Mouse (Mus musculus): ENCODE measurements around the gene Dnah8. TPM values are rescaled to one million over a fixed set of nuclear protein-coding genes. Genes with fewer than 3 reads are reported as not detected.

The Dnah8 gene
- total RNA-seq, 2 experiments from 2014 or later, result 0.02 to 0.19 TPM

- DNase-seq (ENCODE audit: low spot score), result no peak
Observed at GRCm38 (mm10) chr17:30877456-30877855, 253.3 kb downstream of the Dnah8 start.

DNA sequence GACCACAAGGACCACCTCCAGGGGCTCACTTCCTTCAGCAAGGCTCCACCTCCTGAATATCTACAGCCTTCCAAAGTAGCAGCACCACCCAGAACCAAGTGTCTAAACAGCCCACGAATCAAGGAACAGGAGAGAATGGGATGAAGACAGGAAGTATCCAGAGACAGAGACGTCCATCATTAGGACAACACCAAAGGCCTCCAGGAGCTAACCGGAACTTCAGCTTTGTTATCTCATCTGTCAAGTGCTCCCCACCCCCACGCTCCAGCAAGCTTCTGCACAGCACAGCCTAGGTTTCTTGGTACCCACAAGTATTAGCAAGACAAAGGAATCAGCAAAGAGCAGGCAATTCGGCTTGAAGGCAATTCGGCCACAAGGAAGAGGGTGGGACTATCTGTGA is 254.5 kb downstream of the Dnah8 start:
- no peak for DNase-seq (ENCODE audit: low spot score)

DNA sequence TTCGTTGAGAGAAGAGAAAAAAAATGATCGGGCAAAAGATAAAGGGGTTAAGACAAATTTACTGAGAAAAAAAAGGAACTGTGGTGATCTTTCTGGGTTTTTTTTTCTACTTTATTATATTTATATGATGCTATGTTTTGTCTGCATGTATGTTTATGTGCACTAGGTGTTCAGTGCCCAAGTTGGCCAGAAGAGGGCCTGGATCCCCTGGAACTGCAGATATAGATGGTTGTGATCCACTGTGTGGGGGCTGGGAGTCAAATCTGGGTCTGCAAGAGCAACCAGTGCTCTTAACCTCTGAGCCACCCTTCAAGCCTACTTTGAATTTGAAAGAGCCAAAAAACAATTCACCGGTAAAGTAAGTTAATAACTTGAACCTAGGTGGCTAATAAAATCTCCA is 256.2 kb downstream of the Dnah8 start:
- DNase-seq (ENCODE audit: low spot score), result no peak

DNA sequence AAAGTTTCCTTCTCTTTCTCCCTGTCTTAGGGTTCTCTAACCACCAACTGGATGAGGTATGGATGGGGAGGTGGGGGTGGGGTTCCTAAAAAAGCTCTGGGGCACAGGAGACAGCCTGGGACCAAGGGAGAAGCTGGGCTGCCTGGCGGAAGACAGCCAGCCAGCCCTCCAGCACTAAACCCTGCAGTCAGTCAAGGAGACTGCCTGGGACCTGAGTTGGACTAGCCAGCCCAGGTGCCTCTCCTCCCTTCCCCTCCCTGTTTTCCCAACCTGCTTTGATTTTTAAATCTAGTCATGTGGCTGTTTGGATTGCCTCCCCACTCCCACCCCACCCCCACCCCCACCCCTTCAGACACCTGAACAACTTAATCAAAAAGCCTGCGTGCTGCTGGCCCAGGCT is 256.8 kb downstream of the Dnah8 start:
- DNase-seq (ENCODE audit: low spot score), result no peak

DNA sequence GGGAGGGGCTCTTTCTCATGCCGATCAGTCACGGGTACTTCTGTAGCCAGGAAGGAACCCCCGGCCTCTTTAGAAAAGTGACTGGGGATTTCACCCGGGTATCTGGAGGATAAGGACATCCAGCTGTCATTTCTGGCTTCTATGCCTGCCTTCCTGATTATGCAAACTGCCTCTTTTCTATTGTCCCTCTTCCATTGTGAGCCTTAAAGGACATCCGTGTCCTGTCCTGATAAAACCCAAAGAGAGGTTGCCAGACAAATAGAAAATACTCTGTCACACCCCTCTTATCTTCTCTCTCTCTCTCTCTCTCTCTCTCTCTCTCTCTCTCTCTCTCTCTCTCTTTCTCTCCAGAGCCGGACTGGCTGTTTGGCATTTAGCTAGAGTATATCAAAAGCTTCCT is 258.1 kb downstream of the Dnah8 start:
- DNase-seq (ENCODE audit: low spot score), result no peak

DNA sequence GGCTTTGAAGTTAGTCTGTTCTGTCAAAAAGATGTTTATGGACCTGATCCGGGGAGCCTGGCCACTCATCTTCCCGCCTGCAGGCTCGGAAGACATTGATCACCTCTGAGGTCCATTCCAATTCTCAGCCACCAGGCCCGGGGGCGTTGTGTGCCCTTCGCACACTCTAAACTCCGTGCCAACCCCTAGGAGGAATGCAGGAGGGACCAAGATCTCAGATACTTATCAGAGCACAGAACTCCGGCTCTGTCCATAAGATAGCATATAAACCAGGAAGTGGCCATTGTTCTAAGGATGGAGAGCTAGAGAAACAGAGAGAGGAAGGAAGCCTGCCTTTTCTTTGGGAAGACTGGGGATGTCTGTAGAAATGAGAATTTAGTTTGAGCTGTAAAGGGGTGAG is 259.4 kb downstream of the Dnah8 start:
- no peak for DNase-seq (ENCODE audit: low spot score)

- DNase-seq (ENCODE audit: low spot score), result no peak
Observed at GRCm38 (mm10) chr17:30892086-30892485, 267.9 kb downstream of the Dnah8 start.

- DNase-seq (ENCODE audit: low spot score), result no peak
Observed at GRCm38 (mm10) chr17:30892730-30893129, 268.6 kb downstream of the Dnah8 start.

GRCm38 (mm10) chr17:30897075-30897474 is 272.9 kb downstream of the Dnah8 start:
- no peak for DNase-seq (ENCODE audit: low spot score)

DNA sequence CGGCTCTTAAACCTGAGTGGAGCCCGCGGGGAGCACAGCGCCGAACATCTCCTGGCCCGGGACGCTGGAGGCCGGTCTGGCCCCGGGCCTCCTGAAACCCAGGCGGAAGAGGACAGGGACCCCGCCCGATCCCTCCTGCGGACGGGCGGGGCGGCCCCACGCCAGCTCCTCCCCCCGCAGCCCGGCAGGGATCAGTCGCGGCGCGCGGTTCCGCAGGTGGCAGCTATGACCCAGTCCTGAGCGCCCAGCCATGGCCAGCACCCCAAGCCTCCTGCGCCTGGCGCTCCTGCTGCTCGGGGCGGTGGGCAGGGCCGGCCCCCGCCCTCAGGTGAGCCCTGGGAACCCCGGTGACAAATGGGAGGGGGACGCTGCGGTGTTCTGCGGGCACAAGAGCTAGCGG is 277.5 kb downstream of the Dnah8 start, which contains the start of gene Glp1r:
Gene Glp1r, plus strand, starts transcription at position 191 of the 400 bp plus-strand sequence.
- no peak for DNase-seq (ENCODE audit: low spot score)

- DNase-seq (ENCODE audit: low spot score), result no peak
Observed at GRCm38 (mm10) chr17:30904096-30904495, 279.9 kb downstream of the Dnah8 start.

DNA sequence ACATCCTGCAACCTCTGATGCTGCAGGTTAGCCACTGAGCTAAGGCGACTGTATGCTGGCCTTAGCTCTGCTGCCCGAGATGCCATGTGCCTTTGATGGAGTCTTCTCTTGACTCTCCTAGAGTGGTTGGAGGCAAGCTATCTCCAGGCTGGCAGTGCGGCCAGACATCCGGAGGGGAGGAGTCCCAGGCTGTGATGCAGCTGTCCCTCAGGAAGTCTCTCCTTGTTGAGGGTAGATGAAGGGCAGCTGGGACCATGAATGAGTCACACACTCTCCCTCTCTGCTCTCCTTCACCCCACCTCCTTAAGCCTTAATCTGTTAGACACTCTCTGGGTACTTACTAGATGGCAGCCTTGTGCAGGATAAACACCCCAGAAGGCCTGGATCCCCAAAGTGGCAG is 283.4 kb downstream of the Dnah8 start:
- DNase-seq (ENCODE audit: low spot score), result no peak

- DNase-seq (ENCODE audit: low spot score), result no peak
Observed at GRCm38 (mm10) chr17:30910866-30911731, 286.9 kb downstream of the Dnah8 start.

DNA sequence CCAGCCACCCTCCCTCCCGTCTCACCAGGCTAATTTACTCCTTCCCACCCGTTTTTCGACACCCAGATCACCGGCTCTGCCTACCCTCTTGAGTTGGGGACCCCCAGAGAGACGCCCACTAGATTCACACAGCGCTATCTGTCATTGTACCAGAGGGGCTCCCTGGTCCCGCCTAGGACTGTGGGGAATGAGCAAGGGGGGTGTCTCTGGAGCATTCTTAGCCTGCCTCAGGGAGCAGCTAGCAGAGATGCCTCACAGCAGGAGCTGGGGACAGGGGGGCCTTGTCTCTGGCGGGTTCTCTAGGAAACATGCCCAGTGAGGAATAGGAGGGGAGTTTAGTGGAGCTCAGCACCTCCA is 287.6 kb downstream of the Dnah8 start:
- no peak for DNase-seq (ENCODE audit: low spot score)

- DNase-seq (ENCODE audit: low spot score), result no peak
Observed at GRCm38 (mm10) chr17:30912536-30912935, 288.4 kb downstream of the Dnah8 start.

- DNase-seq (ENCODE audit: low spot score), result no peak
Observed at GRCm38 (mm10) chr17:30914264-30914663, 290.1 kb downstream of the Dnah8 start.

DNA sequence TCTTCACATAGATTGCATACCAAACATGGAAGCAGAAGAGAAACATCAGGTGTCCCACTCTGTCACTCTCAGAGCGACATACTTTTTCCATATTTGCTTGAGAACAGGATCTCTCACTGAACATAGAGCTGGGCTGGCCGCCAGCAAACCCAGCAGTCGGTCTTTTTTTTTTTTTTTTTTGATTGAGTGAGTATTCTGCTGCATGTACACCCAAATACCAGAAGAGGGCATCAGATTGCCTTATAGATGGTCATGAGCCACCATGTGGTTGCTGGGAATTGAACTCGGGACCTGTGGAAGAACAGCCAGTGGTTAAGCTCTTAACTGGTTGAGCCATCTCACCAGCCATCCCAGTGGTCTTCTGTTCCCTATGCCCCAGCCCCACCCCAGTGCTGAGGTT is 299.4 kb downstream of the Dnah8 start:
- no peak for DNase-seq (ENCODE audit: low spot score)

Other genes with a start within 250 kb of the Dnah8 start
- 10 to 100 TPM; 11.5 to 15.2 TPM for gene Btbd9, start 47.9 kb upstream of the Dnah8 start, total RNA-seq (2021)
- 100 to 1,000 TPM; 161 to 164 TPM for gene Glo1, start 2.5 kb downstream of the Dnah8 start, total RNA-seq (2021)

All from gastrocnemius, adult 18-20 months (tissue).